Mouse (Mus musculus) G1E (cell line): ENCODE results near the gene Dalrd3. TPM values are rescaled to one million over a fixed set of nuclear protein-coding genes. Genes with fewer than 3 reads are reported as not detected.
A peak's percentile ranks its signal among the peaks of the same experiment; 100 is the strongest.

Experiments
- ATAC-seq: 2 replicates; pipeline ENCODE4 v1.8.0; 2016; ENCODE audit warnings: mild to moderate bottlenecking; ENCODE audit not compliant: insufficient number of reproducible peaks, poor library complexity, low FRiP score, severe bottlenecking; ENCODE audit errors: extremely low read depth
- DNase-seq: peaks from one replicate; pipeline ENCODE4 v3.0.0; 2012; ENCODE audit warnings: low spot score
- H3K27me3 ChIP-seq: 2 replicates; pipeline ENCODE4 v1.6.1; 2012; ENCODE audit warnings: mild to moderate bottlenecking, low read length, inconsistent platforms; ENCODE audit not compliant: insufficient read depth
- H3K36me3 ChIP-seq: replicated peaks from 2 replicates; pipeline ENCODE3; 2012; ENCODE audit warnings: mild to moderate bottlenecking, inconsistent platforms
- H3K4me1 ChIP-seq: 2 replicates; pipeline ENCODE4 v1.6.1; 2012; ENCODE audit warnings: low read depth, low read length, inconsistent platforms, mixed read lengths; ENCODE audit not compliant: insufficient read depth
- H3K4me3 ChIP-seq: 2 replicates; pipeline ENCODE4 v1.5.1; 2012; ENCODE audit warnings: low read depth, mild to moderate bottlenecking, inconsistent platforms, low read length, moderate library complexity, mixed read lengths
- H3K9me3 ChIP-seq: replicated peaks from 2 replicates; pipeline ENCODE4 v1.6.1; 2012; ENCODE audit warnings: inconsistent platforms
- CTCF ChIP-seq: IDR thresholded peaks from 2 replicates; pipeline ENCODE4 v1.5.1; 2012; ENCODE audit warnings: low read depth, low read length, inconsistent platforms, mixed read lengths
- GATA1 ChIP-seq: IDR thresholded peaks from 2 replicates; pipeline ENCODE4 v1.6.1; 2012; ENCODE audit warnings: borderline replicate concordance, low read length, inconsistent platforms, mixed read lengths
- GATA2 ChIP-seq: IDR thresholded peaks from 2 replicates; pipeline ENCODE4 v1.6.1; 2012; ENCODE audit warnings: low read depth, low read length, inconsistent platforms, borderline replicate concordance
- POLR2AphosphoS5 ChIP-seq: IDR thresholded peaks from 2 replicates; pipeline ENCODE4 v1.6.1; 2012; ENCODE audit warnings: low read depth, low read length, inconsistent platforms; ENCODE audit not compliant: insufficient replicate concordance
- TAL1 ChIP-seq: conservative IDR thresholded peaks from 2 replicates; pipeline ENCODE4 v1.6.1; 2012; ENCODE audit warnings: low read depth, low read length, inconsistent platforms, mixed read lengths
- polyA plus RNA-seq: library from polyadenylated mRNA; stranded (reverse); fragments of >175 nt; gene quantifications from 2 replicates; pipeline ENCODE4 v1.2.3, GENCODE M21; 2012
- total RNA-seq, 2 experiments: library from RNA; stranded (forward) in 1 of 2; stranded (reverse) in 1 of 2; fragments of 200-1000 nt in 1 of 2; fragments of >200 nt in 1 of 2; fragmentation: Nextera tagmentation in 1 of 2; gene quantifications; 2 replicates each; pipeline ENCODE4 v1.2.3; 2014 to 2017

Dalrd3 gene
- total and polyA plus RNA-seq, 3 experiments, result 48.3 to 121 (median 49.1) TPM

DNA sequence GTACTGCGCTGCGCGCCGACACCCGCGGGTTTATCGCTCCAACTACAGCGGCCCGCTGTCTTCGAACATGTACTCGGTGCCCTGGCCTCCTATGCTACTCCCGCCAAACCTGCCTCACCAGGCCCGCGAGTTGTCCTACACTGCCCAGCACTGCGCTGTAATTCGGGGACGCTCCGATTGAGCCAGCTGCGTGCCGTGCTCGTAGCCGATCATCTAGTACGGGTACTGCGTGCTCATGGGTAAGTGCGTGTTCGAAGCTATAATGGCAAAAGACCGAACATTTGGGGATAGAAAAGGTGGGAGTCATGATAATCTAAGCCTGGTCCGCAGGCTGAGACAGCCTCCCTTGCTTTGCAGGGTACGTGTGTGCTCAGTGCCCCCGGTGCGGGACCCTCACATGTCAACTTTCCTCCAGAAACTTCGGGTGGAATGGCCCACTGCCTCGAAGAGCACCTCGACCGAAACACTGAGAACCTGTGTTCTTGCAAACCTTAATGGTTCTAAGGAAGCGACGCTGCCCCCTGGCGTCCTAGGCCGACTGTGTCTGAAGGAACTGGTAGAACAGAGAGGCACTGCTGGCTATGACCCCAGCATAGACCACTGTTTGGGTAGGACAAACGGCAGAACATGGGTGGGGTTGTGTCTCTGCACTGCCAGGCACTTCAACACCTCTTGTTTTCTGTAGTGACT, 666 bp downstream of the Dalrd3 start:
- Histone ChIP-seq H3K4me3 (peak overlapping the region; percentile 86), H3K4me1 (peaks cover 86% of the 10 kb centered on the region), H3K36me3 (peaks cover 73% of the 10 kb centered on the region), H3K9me3 (no peaks in the 10 kb centered on the region), H3K27me3 (no peaks in the 10 kb centered on the region)
- peak; percentile 74 for DNase-seq
- TF ChIP-seq TAL1 (no peak), CTCF (peak; percentile 62)
- no peak for ATAC-seq

GRCm38 (mm10) chr9:108571401-108571973, 1.8 kb downstream of the Dalrd3 start:
- DNase-seq, result no peak
- Histone ChIP-seq H3K4me1 (peaks cover 80% of the 10 kb centered on the region), H3K9me3 (no peaks in the 10 kb centered on the region), H3K4me3 (peak overlapping the region; percentile 2; the same call in 1 of the 2 replicates), H3K36me3 (peaks cover 75% of the 10 kb centered on the region), H3K27me3 (no peaks in the 10 kb centered on the region)
- no peak for ATAC-seq
- no peak for TF ChIP-seq TAL1
- no peak for TF ChIP-seq GATA1
- TF ChIP-seq CTCF, result no peak
- TF ChIP-seq POLR2AphosphoS5, result no peak
- no peak for TF ChIP-seq GATA2

- no peak for TF ChIP-seq POLR2AphosphoS5
- no peak for TF ChIP-seq GATA2
- no peak for TF ChIP-seq CTCF
- no peak for TF ChIP-seq GATA1
- no peak for TF ChIP-seq TAL1
- Histone ChIP-seq H3K36me3 (peaks cover 82% of the 10 kb centered on the region), H3K9me3 (no peaks in the 10 kb centered on the region), H3K27me3 (no peaks in the 10 kb centered on the region), H3K4me3 (no peak overlapping the region), H3K4me1 (peaks cover 85% of the 10 kb centered on the region)
- DNase-seq (no peak), ATAC-seq (no peak)
These were observed 2.6 kb downstream of the Dalrd3 start for GRCm38 (mm10) chr9:108572321-108572720.

DNA sequence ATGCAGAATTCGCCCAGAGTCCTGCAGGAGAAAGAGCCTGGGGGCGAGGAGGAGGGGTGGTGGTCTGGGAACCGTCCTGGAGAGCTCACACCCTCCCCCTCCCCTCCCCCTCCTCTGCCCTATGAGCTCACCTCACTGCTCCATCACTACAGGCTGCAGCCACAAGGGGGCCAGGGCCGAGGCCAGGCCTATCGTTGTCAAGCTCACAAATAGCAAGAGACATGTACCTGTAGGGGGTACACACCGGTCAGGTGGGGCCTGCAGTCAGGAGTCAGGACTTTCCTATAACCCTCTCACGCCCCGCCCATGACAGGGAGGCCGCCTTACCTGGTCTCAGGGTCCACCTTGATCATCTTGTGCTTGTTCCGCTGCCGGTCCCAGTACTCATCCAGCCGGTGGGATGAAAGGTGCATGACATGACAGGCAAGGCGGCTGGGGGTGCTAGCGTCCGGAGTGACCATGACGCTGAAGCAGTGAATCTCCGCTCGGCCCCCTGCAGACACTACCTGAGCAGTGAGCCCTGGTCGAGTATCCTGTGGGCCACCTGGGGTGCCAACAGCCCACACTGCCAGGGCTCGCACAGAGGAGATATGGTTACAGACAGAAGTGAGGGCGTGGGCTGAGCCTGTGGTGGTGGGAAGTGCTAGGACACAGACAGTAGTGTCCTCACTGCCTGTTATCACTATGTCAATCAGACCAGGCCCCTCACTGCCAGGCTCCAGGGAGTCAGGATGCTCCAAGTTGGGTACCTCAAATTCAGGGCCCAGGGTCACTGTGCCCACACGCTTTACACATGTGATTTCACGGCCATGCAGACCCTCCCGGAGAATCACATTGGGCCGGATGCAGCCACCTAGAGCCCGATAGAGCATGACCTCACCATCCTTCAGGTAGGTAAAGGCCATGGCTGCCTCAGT, 4.3 kb downstream of the Dalrd3 start:
- Histone ChIP-seq H3K4me1 (peaks cover 84% of the 10 kb centered on the region), H3K9me3 (no peaks in the 10 kb centered on the region), H3K36me3 (peaks cover 78% of the 10 kb centered on the region), H3K4me3 (peak overlapping the region; percentile 5; the same call in 1 of the 2 replicates), H3K27me3 (no peaks in the 10 kb centered on the region)
- TF ChIP-seq CTCF (peak; percentile 45), POLR2AphosphoS5 (peak; percentile 20; the same call in 1 of the 2 replicates), GATA1 (no peak)
- ATAC-seq (no peak), DNase-seq (no peak)

DNA sequence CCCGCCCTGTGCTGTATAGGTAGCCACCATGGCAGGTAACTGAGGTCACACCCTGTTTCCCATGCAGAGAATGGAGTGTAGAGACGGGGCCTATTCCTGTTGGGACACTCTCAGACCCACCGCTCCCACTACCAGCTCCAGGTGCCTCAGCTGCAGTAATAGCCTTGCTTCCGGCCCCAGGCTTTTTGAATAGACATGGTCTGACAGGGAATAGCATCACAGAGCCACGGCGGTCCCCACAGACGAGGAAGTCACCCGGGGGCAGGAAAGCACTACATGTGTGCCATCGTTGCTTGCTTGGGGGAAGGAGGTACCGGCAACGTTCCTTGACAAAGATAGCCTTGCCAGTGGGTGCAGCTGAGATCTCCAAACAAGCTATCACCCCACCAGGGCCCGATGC, 5.2 kb downstream of the Dalrd3 start:
- Histone ChIP-seq H3K27me3 (no peaks in the 10 kb centered on the region), H3K4me3 (no peak overlapping the region), H3K36me3 (peaks cover 85% of the 10 kb centered on the region), H3K4me1 (peaks cover 86% of the 10 kb centered on the region), H3K9me3 (no peaks in the 10 kb centered on the region)
- no peak for ATAC-seq
- TF ChIP-seq GATA1, result no peak
- TF ChIP-seq POLR2AphosphoS5, result no peak
- no peak for TF ChIP-seq CTCF
- DNase-seq, result no peak

DNA sequence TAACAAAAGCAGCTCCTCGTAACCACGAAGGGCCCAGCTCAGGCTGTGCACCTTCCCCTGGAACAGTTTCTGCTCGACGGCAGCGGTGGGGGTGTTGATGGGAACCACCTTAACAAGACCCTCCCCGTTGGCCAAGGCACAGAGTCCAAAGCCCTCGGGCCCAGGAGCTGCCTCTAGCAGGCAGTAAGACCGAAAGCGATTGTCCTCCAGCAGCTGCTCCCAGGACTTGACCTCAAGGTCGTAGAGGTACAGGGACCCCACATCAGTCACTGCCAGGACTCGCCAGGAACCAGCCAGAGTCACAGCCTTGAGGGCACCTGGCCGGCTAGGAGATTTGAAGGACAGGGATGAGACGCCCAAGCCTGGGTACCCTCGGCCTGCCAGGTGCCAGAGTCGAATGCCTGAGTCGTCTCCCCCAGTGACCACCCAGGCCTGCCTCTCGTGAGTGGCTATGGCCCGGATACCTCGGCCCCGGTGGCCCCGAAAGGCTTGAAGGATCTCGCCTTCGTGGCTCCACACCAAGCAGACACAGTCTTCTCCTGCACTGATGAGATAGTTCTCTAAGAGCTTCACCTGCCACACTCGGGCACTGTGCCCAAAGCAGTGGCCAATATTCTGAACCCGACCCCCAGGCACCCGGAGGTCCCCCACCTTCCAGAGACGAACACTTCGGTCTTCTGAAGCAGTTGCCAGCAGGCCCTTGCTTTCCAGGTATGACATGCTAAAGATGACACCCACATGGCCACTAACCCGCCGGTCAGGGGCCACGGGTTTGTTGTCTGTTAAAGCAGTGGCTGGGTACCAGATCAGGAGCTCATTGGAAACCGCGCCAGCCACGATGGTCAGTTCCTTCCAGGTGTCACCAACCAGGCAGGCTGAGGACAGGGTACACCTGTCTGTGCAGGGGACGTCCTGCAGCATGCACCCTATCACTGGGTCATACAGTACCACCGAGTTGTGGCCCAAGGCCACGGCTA, 5.9 kb downstream of the Dalrd3 start:
- Histone ChIP-seq H3K27me3 (no peaks in the 10 kb centered on the region), H3K9me3 (no peaks in the 10 kb centered on the region), H3K36me3 (peaks cover 87% of the 10 kb centered on the region), H3K4me3 (no peak overlapping the region), H3K4me1 (peaks cover 81% of the 10 kb centered on the region)
- DNase-seq (no peak), ATAC-seq (no peak)
- TF ChIP-seq GATA2 (no peak), CTCF (no peak), GATA1 (no peak), TAL1 (no peak), POLR2AphosphoS5 (no peak)
